In the genomic region with DNA sequence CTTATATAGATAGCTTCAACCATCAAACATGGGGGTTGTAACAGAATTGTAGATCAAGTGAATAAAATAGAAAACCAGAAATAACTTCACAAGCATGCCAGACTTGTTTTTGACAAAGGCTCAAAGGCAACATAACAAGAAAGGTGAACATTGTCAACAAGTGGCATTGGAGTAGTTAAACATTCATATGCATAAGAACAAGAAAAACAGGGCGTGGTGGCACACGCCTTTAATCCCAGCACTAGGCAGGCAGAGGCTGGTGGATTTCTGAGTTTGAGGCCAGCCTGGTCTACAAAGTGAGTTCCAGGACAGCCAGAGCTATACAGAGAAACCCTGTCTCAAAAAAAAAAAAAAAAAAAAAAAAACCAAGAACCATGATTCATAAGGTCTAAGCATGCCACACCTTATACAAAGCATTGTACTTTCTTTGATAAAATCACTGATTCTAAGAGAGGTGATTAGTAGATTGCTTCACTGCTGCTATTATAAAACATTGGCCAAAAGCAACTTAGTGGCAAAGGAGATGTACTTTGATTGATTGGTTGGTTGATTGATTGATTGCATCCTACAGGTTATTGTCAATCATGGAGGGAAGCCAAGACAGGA, we compare ENCODE assay signal across 28 mouse cellular contexts.
"Had no signal": no experiment of that assay in that cellular context is flagged by ENCODE, and none has a peak within 500 bp of the region (broad histone marks: within the 10 kb centered on the region; RNA-seq: fewer than 3 reads in every experiment).

No protein-coding gene starts in this region.

- H3K27ac ChIP-seq: gastrocnemius, adult 2 months; heart, adult 2 months; heart, embryonic 13.5 days; heart, embryonic 15.5 days; hindbrain, embryonic 10.5 days; hindbrain, embryonic 12.5 days; hindbrain, embryonic 14.5 days; intestine, embryonic 15.5 days; layer of hippocampus, adult 2 months; limb, embryonic 13.5 days; limb, embryonic 15.5 days; liver, embryonic 12.5 days; liver, embryonic 14.5 days had no signal

- H3K36me3 ChIP-seq: heart, embryonic 13.5 days; heart, embryonic 15.5 days; hindbrain, embryonic 10.5 days; hindbrain, embryonic 12.5 days; intestine, embryonic 15.5 days; limb, embryonic 13.5 days; limb, embryonic 15.5 days; liver, embryonic 12.5 days had no signal

- H3K4me3 ChIP-seq: gastrocnemius, adult 2 months; heart, adult 2 months; heart, embryonic 13.5 days; heart, embryonic 15.5 days; hindbrain, embryonic 10.5 days; hindbrain, embryonic 12.5 days; intestine, embryonic 15.5 days; layer of hippocampus, adult 2 months; limb, embryonic 13.5 days; limb, embryonic 15.5 days; liver, embryonic 12.5 days had no signal

- H3K27me3 ChIP-seq: heart, embryonic 13.5 days; heart, embryonic 15.5 days; hindbrain, embryonic 12.5 days; intestine, embryonic 15.5 days; limb, embryonic 13.5 days; limb, embryonic 15.5 days; liver, embryonic 12.5 days had no signal

- H3K9me3 ChIP-seq: heart, embryonic 15.5 days; hindbrain, embryonic 12.5 days; intestine, embryonic 15.5 days; limb, embryonic 13.5 days; limb, embryonic 15.5 days; liver, embryonic 12.5 days had no signal

- H3K9ac ChIP-seq: heart, embryonic 13.5 days; heart, embryonic 15.5 days; hindbrain, embryonic 12.5 days; hindbrain, embryonic 14.5 days; intestine, embryonic 15.5 days; limb, embryonic 13.5 days; limb, embryonic 15.5 days; liver, embryonic 12.5 days; liver, embryonic 14.5 days had no signal

- DNase-seq: gastrocnemius, adult 2 months; gastrocnemius, postnatal 10 days; gastrocnemius, postnatal 25 days; heart, adult 2 months; heart, postnatal 14 days; heart, postnatal 36 days; kidney, adult 18-20 months; kidney, adult 8-10 months; kidney, postnatal 10 days; kidney, postnatal 25 days; kidney, postnatal 4 days; layer of hippocampus, postnatal 36 days; left cerebral cortex, postnatal 4 days had no signal

- H3K4me2 ChIP-seq: heart, embryonic 11.5 days; heart, embryonic 13.5 days; heart, embryonic 15.5 days; hindbrain, embryonic 12.5 days; hindbrain, embryonic 14.5 days; intestine, embryonic 15.5 days; limb, embryonic 13.5 days; limb, embryonic 15.5 days; liver, embryonic 12.5 days had no signal

- ATAC-seq: hindbrain, embryonic 16.5 days; inflammation-experienced regulatory T-cells, adult 6 months; intestine, embryonic 15.5 days; intestine, postnatal 0 days; liver, embryonic 12.5 days had no signal

- H3K4me1 ChIP-seq: heart, embryonic 13.5 days; heart, embryonic 15.5 days; hindbrain, embryonic 10.5 days; hindbrain, embryonic 12.5 days; intestine, embryonic 15.5 days; limb, embryonic 13.5 days; limb, embryonic 15.5 days; liver, embryonic 12.5 days had no signal
